Mouse (Mus musculus) left cerebral cortex, postnatal 14 days (tissue): ENCODE data around the gene Gm11084. TPM values are rescaled to one million over a fixed set of nuclear protein-coding genes. Genes with fewer than 3 reads are reported as not detected.
"Not testable (repeated sequence)": the region's sequence is repeated elsewhere in the genome, so short reads cannot be mapped to it uniquely, and the experiment has no call there.

Source experiments
- DNase-seq, 2 experiments: peaks; one replicate each; pipeline ENCODE4 v3.0.0; 2021 to 2022; ENCODE audit warnings: low spot score in 2 of 2, mixed read lengths in 1 of 2
- intact Hi-C: fragments of 180-260 bp; cut with DNase I; formaldehyde crosslinking; loops from one replicate; pipeline ENCODE4 v1.15.1; 2025
- total RNA-seq, 2 experiments: library from RNA; stranded (reverse); gene quantifications; 2 replicates each; pipeline ENCODE4 v1.2.3; 2021

The Gm11084 gene
- total RNA-seq, 2 experiments from 2014 or later, result not detected

DNA sequence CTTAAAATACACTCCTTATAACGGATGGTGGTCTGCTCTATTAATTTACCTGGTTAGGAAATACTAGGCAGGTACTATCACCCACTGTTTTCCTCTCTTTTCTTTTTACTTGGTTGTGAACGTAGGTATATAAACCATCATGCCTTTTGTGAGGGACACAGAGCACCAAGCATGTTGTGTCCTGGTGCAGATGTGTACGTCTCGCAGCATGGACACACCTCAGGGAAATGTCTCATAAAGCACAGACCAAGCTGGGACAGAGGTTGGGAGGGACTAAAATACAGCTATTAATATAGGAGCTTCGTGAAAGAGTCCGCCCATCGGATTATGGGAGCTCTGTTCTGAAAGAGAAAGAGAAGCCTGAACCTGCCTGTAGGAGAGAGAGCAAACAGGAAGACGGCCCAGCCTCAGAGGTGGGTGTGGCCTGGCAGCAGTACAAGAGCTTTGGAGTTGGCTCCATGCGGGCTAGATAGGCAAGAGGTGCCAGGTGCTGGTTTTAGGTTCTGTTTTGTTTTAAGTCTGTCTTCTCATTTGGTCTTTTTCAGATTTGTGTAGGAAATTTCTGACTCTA, 10.4 kb upstream of the Gm11084 start:
- intact Hi-C loops, result loop anchor here (5.0 kb wide), 1 partner anchor 55 kb away; no protein-coding TSS in a partner anchor
- DNase-seq, result no peak

GRCm38 (mm10) chr2:72995346-72996097, 9.0 kb upstream of the Gm11084 start:
- intact Hi-C loops, result loop anchor here (5.0 kb wide), 1 partner anchor 57 kb away; no protein-coding TSS in a partner anchor
- DNase-seq, result peak; percentile 68 to 71

DNA sequence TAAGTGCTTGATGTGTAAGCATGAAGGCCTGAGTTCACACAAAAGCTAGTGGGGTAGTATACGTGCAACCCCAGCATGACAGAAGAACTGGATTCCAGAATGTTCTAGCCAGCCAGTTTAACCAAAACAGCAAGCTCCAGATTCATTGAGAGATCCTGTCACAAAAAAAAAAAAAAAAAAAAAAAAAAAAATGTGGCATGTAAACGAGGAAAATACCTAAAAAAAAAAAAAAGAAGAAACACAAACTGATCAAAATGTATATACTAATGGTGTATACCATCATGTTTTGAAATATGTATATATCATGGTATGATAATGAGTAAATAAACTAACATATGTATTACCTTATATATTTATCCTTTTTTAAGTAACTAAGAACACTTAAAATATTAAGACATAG, 7.6 kb upstream of the Gm11084 start:
- DNase-seq, result no peak
- intact Hi-C loops, result no loop called here

GRCm38 (mm10) chr2:72992497-72992896, 6.0 kb upstream of the Gm11084 start:
- no peak for DNase-seq
- intact Hi-C loops, result no loop called here

- DNase-seq, intact Hi-C loops: not testable (repeated sequence)
Measured at GRCm38 (mm10) chr2:72988945-72989344, 2.4 kb upstream of the Gm11084 start.

DNA sequence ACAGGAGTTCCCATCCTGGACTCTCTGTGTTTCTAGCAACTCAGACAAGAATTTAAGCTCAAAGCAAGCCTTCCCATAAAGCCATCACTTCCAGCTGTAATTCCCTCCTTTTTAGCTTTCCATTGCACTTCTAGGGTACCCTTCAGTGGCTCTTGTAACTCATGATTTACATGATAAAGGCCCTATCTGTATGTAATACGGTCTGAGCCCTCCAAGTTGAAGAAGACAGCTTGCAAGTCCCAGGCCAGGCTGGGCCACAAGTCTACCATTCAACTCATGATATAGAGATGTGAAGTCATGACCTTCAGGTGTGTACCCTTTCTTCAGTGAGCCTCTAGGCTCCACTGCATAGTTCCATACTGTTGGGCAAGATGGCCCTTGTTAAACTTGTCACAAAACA, 1.0 kb downstream of the Gm11084 start:
- no peak for DNase-seq
- intact Hi-C loops, result no loop called here

DNA sequence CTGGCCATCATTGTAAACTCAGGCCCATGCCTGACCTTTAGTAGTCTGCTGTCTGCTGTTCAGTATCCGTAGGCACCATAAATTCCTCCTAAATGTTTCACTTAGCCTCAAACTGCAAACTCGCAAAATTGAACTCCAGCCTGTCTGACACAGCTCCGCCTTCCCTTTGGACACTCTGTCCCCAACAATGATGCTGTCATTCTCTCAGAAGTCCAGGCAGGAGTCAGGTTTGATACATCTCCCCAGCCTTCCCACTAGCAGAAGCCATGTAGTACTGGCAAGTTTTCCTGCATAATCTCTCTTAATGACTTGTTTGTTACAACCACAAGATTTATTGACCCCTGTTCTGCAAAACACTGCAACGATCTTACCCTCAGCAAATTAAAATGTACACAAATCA, 1.7 kb downstream of the Gm11084 start:
- no peak for DNase-seq
- intact Hi-C loops, result no loop called here

DNA sequence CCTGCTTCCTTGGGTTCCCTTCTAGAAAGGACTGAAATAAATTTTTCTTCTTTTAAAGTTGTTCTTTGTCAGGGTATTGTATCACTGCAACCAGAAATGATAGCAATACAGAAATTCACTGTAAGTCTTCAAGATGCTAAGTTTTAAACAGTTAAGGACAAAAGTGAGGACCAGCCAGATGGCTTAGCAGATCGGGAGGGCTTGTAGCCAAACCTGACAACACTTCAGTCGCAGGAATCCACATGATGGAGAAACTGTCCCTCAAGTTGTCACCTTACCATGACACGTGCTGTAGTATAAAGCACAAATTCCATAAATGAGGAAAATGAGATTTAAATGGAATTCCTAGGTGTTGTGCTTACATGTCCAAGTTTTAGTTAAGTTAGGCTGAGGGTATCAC, 3.3 kb downstream of the Gm11084 start:
- intact Hi-C loops, result no loop called here
- DNase-seq, result no peak

DNA sequence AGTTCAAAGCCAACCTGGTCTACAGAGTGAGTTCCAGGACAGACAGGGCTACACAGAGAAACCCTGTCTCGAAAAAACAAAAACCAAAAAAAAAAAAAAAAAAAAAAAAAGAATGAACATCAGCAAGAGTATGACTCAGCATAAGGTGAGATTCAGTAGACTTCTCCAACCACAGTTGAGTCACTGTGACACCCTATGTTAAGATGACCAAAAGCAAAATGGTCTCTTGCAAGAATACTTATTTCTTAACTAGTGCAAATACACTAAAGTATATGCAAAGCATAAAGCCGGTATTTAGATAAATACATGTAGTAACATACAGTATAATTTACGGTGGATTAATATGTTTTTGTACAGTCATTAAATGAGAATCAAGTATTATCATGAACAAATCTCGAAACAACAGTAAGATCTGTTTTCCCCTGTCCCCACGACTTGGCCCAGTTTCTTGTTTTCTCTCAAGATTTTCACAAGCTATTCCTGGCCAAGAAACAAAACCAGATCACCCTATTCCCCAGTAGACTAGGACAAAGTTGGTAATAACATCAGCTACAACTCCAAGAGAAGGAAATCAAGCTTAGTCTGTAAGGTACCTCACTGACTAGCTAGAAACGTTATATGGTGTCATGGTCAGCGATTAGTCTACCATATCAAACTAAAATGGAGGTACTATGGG, 4.3 kb downstream of the Gm11084 start:
- no peak for DNase-seq
- intact Hi-C loops, result no loop called here

GRCm38 (mm10) chr2:72981441-72982109, 4.9 kb downstream of the Gm11084 start:
- intact Hi-C loops, result no loop called here
- no peak for DNase-seq

- intact Hi-C loops, result no loop called here
- no peak for DNase-seq
Measured at GRCm38 (mm10) chr2:72981075-72981420, 5.5 kb downstream of the Gm11084 start.

DNA sequence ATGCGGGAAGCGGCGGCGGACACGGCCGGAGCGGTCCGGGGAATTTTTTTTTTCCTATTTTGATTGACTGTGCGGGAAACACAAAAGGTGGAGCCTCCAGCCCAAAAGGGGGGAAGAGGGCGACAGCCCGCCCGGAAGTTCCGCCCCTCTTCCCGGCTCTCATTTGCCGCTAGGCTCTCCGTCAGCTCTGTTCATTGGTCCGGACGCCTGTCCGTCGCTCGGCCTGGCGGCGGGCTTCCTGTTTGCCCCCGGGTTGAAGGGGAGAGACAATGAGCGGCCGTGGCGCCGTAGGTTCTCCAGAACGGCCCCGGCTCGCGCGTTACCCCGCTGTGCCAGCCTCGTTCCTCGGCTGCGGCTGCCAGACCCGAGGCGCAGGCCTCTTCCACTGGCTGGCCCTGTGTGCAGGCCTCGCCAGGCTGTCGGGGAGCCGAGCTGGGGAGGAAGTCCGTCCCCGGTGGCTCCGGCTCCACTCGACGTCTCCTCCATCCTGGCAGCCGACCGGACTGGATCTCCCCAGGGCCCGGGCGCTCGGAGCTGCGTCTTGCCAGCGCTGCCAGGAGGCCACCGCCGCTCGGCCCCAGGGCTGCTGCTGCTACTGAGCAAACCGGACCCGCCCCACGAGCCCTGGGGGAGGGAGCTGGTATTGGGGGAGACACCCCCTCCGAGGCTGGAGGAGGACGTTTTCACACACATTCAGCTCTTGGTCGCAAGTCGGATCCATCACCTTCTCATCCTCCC, 6.0 kb downstream of the Gm11084 start, which contains the start of gene Sp3:
TSS of gene Sp3 (minus strand) at position 110 of the 738 bp plus-strand sequence.
- intact Hi-C loops, result no loop called here
- peak; percentile 97 to 98 for DNase-seq

DNA sequence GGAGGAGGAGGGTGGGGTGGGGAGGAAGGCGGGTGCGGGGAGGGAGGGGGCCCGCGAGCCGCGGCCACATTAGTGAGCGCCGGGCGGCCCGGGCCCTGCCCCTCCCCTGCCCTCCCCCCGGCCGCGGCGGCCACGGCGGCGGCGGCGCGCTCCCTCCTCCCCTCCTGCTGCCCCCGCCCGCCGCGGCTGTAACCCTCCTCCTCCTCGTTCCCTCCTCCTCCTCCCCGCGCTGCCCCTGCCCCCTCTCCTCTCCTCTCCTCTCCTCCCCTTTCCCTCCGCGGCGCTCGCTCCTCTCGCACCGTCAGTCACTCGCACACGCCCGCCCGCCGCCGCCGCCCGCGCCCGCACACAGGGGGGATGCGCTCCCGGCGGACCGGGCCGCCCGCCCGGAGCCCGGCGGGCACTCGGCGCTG, 6.9 kb downstream of the Gm11084 start:
- intact Hi-C loops, result loop anchor here (5.0 kb wide), 2 partner anchors 298 to 462 kb away; no protein-coding TSS in a partner anchor

DNA sequence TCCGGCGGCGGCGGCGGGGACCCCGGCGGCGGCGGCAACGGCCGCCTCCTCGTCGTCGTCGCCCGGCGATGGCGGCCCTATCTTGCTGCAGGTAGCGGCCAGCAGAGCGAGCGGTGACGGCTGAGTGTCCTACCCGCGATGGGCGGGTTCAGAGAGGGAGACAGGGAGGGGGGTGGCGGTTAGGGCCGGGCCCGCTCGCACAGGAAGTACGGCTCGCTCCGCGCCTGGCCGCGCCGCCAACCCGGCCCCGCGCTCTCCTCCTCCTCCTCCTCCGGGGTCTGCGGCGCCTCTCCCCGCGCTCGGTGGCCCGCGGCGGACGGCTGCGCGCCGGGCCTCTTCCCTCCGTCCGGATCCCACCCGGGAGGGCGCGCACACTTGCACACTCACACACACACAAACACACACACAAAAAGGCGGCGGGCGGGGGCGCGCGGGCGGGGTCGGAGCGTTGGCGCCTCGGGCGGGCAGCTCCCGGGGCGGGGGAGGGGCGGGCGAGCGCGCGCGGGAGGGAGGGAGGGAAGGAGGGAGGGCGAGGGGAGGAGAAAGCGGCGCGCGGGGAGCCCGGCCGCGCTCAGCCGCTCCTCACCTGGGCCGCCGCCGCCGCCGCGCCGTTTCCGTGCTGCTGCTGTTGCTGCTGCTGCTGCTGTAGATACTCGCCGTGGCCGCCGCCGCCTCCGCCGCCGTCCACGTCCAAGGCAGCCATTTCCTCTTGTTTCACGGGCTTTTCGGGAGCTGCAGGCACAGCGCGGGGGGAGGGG, 7.4 kb downstream of the Gm11084 start:
- intact Hi-C loops, result loop anchor here (5.0 kb wide), 2 partner anchors 298 to 462 kb away; no protein-coding TSS in a partner anchor

More for the DNA sequence above, 6.9 kb downstream of the Gm11084 start:
- peak; percentile 67 to 81 for DNase-seq

GRCm38 (mm10) chr2:72978473-72978872, 8.0 kb downstream of the Gm11084 start:
- peak; percentile 47 to 73 for DNase-seq
- intact Hi-C loops, result loop anchor here (5.0 kb wide), 2 partner anchors 299 to 461 kb away; no protein-coding TSS in a partner anchor

More for the DNA sequence above, 7.4 kb downstream of the Gm11084 start:
- peak; percentile 78 to 79 for DNase-seq

GRCm38 (mm10) chr2:72977272-72977671, 9.2 kb downstream of the Gm11084 start:
- DNase-seq, result no peak
- intact Hi-C loops, result loop anchor here (5.0 kb wide), 2 partner anchors 300 to 460 kb away; no protein-coding TSS in a partner anchor

DNA sequence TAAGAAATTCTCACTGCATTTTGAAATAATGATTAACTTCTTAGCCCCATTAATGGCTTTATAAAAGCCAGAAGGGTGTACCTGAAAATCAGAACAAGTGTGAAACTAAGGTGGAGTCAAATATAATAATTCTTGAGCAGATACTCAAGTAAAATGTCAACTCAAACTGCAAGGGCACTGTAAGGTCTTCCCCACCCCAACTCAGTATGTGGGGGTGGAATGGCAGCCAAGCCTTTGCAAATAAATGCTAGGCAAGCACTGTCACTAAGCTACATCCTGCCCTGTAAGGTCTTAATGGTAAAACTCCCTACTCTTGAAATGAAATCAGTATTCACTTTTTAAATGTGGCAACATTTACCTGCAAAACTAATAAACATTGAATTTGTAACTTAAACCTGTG, 10.5 kb downstream of the Gm11084 start:
- DNase-seq, result no peak
- intact Hi-C loops, result loop anchor here (5.0 kb wide), 2 partner anchors 301 to 459 kb away; no protein-coding TSS in a partner anchor

DNA sequence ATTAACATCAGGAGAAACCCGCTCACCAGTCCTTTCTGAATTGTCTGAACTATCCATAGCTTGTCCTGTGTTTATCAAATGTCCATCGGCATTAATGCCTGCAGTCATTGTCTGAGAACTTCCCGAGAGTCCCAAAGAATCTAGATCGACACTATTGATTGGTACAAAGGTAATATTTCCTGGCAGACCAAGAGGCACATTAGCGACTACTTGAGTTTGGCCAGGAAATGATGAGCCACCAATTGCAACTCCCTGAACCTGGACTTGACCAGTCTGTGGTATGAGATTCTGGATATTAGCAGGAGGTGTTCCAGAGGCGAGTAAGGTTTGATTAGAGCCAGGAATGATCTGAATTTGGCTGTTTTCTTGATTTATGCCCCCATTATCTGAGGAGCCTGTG, 15.7 kb downstream of the Gm11084 start:
- intact Hi-C loops, result no loop called here
- DNase-seq, result no peak
